Mouse (Mus musculus) forebrain, postnatal 0 days (tissue): Measurements from ENCODE around the gene Cpeb4. TPM values are rescaled to one million over a fixed set of nuclear protein-coding genes. Genes with fewer than 3 reads are reported as not detected.
A peak's percentile ranks its signal among the peaks of the same experiment; 100 is the strongest.

Experiments used
- ATAC-seq: fragments of 200-750 bp; cut with Nextera tagmentation; 2 replicates; pipeline ENCODE4 v1.8.0; 2017; ENCODE audit warnings: mild to moderate bottlenecking, moderate library complexity
- DNase-seq: peaks from one replicate; pipeline ENCODE4 v3.0.0-alpha.2; 2015
- H3K27ac ChIP-seq: fragments of 300-500 bp; sonication (generic); 2 replicates; pipeline ENCODE4 v1.5.1; 2014; ENCODE audit warnings: low read depth, mild to moderate bottlenecking, antibody characterized with exemption, low read length, moderate library complexity, mixed read lengths
- H3K27me3 ChIP-seq: fragments of 300-500 bp; sonication (generic); 2 replicates; pipeline ENCODE4 v1.6.1; 2014; ENCODE audit warnings: mild to moderate bottlenecking, low read length, mixed read lengths; ENCODE audit not compliant: insufficient read depth
- H3K36me3 ChIP-seq: fragments of 300-500 bp; sonication (generic); 2 replicates; pipeline ENCODE4 v1.6.1; 2014; ENCODE audit warnings: mild to moderate bottlenecking, moderate library complexity; ENCODE audit not compliant: insufficient read depth
- H3K4me1 ChIP-seq: fragments of 300-500 bp; sonication (generic); 2 replicates; pipeline ENCODE4 v1.6.1; 2014; ENCODE audit warnings: antibody characterized with exemption; ENCODE audit not compliant: insufficient read depth
- H3K4me2 ChIP-seq: fragments of 300-500 bp; sonication (generic); 2 replicates; pipeline ENCODE4 v1.6.1; 2014; ENCODE audit warnings: low read depth, mild to moderate bottlenecking, moderate library complexity
- H3K4me3 ChIP-seq: fragments of 300-500 bp; sonication (generic); 2 replicates; pipeline ENCODE4 v1.5.1; 2014; ENCODE audit warnings: low read depth, low read length, mixed read lengths
- H3K9ac ChIP-seq: fragments of 300-500 bp; sonication (generic); 2 replicates; pipeline ENCODE4 v1.6.1; 2014; ENCODE audit warnings: mild to moderate bottlenecking
- H3K9me3 ChIP-seq: fragments of 300-500 bp; sonication (generic); 2 replicates; pipeline ENCODE4 v1.6.1; 2016; ENCODE audit warnings: low read length
- CTCF ChIP-seq: sonication (generic); IDR thresholded peaks from 2 replicates; pipeline ENCODE4 v1.5.1; 2016; ENCODE audit warnings: antibody characterized with exemption, control low read depth, low read depth
- WGBS: fragments of 180-500 bp; shearing (Covaris S2); extraction: QIAGEN DNeasy Blood & Tissue Kit; methylation state at CpG from one replicate; pipeline ENCODE4 v1.1.7; 2014; 5-methylcytosine and 5-hydroxymethylcytosine counted together
- polyA plus RNA-seq: library from polyadenylated mRNA; unstranded; fragments of >200 nt; fragmentation: Nextera tagmentation; extraction: Ambion mirVana; gene quantifications from 2 replicates; pipeline ENCODE4 v1.2.1, GENCODE M21; 2015
- total RNA-seq: library from RNA; depleted of rRNA; stranded (reverse); fragments of >200 nt; gene quantifications from 2 replicates; pipeline ENCODE4 v1.2.3, GENCODE M21; 2014

The Cpeb4 gene
- total and polyA plus RNA-seq, 2 experiments from 2014 or later, result 14.2 to 102 TPM

- no peak for ATAC-seq
Measured at GRCm38 (mm10) chr11:31912958-31913357, 40.9 kb downstream of the Cpeb4 start.

GRCm38 (mm10) chr11:31917769-31918168 is 45.8 kb downstream of the Cpeb4 start:
- no peak overlapping the region for H3K9ac ChIP-seq
- WGBS, result 100% methylated on average over 1 of the region's 1 CpGs
- no peak for TF ChIP-seq CTCF
- H3K27ac ChIP-seq, result no peak overlapping the region
- no peaks in the 10 kb centered on the region for H3K27me3 ChIP-seq
- no peaks in the 10 kb centered on the region for H3K9me3 ChIP-seq
- no peak overlapping the region for H3K4me3 ChIP-seq
- no peak overlapping the region for H3K4me2 ChIP-seq
- DNase-seq, result no peak
- H3K36me3 ChIP-seq, result peaks cover 13% of the 10 kb centered on the region
- no peak for ATAC-seq
- H3K4me1 ChIP-seq, result no peaks in the 10 kb centered on the region

More at GRCm38 (mm10) chr11:31912958-31913357, 40.9 kb downstream of the Cpeb4 start:
- TF ChIP-seq CTCF, result no peak
- Histone ChIP-seq H3K4me1 (no peaks in the 10 kb centered on the region), H3K27me3 (no peaks in the 10 kb centered on the region), H3K9ac (no peak overlapping the region), H3K36me3 (no peaks in the 10 kb centered on the region), H3K27ac (no peak overlapping the region), H3K4me2 (no peak overlapping the region), H3K9me3 (no peaks in the 10 kb centered on the region), H3K4me3 (no peak overlapping the region)
- no peak for DNase-seq

GRCm38 (mm10) chr11:31930051-31930450 is 58.0 kb downstream of the Cpeb4 start:
- no peak for TF ChIP-seq CTCF
- Histone ChIP-seq H3K27me3 (no peaks in the 10 kb centered on the region), H3K36me3 (peaks cover 61% of the 10 kb centered on the region), H3K9me3 (no peaks in the 10 kb centered on the region), H3K4me2 (no peak overlapping the region), H3K27ac (no peak overlapping the region), H3K4me1 (no peaks in the 10 kb centered on the region), H3K9ac (no peak overlapping the region), H3K4me3 (no peak overlapping the region)
- no peak for DNase-seq
- WGBS, result 97% methylated on average over 10 of the region's 10 CpGs
- no peak for ATAC-seq

- WGBS, result 56% methylated on average over 4 of the region's 4 CpGs
- Histone ChIP-seq H3K9me3 (no peaks in the 10 kb centered on the region), H3K36me3 (peaks cover 29% of the 10 kb centered on the region), H3K27ac (no peak overlapping the region), H3K4me2 (no peak overlapping the region), H3K9ac (no peak overlapping the region), H3K4me1 (0 out of 2 replicates have a peak, but pooled peaks cover 2% of the 10 kb centered on the region), H3K27me3 (no peaks in the 10 kb centered on the region), H3K4me3 (no peak overlapping the region)
- DNase-seq (no peak), ATAC-seq (no peak)
- TF ChIP-seq CTCF, result no peak
Measured at GRCm38 (mm10) chr11:31935652-31936051, 63.6 kb downstream of the Cpeb4 start.

- no peak overlapping the region for H3K4me2 ChIP-seq
- WGBS, result 86% methylated on average over 10 of the region's 10 CpGs
- no peak overlapping the region for H3K27ac ChIP-seq
- no peak for ATAC-seq
- H3K4me1 ChIP-seq, result peaks cover 14% of the 10 kb centered on the region; the same call in 1 of the 2 replicates
- no peak overlapping the region for H3K9ac ChIP-seq
- no peaks in the 10 kb centered on the region for H3K27me3 ChIP-seq
- no peak for DNase-seq
- H3K4me3 ChIP-seq, result no peak overlapping the region
- peaks cover 15% of the 10 kb centered on the region for H3K36me3 ChIP-seq
- no peaks in the 10 kb centered on the region for H3K9me3 ChIP-seq
- no peak for TF ChIP-seq CTCF
Measured at GRCm38 (mm10) chr11:31936910-31937525, 65.0 kb downstream of the Cpeb4 start.

- Histone ChIP-seq H3K27ac (peak overlapping the region; percentile 65), H3K4me1 (peaks cover 16% of the 10 kb centered on the region; the same call in 1 of the 2 replicates), H3K9ac (no peak overlapping the region), H3K4me2 (no peak overlapping the region), H3K27me3 (no peaks in the 10 kb centered on the region), H3K4me3 (no peak overlapping the region), H3K9me3 (no peaks in the 10 kb centered on the region), H3K36me3 (0 out of 2 replicates have a peak, but pooled peaks cover under 1% of the 10 kb centered on the region)
- peak; percentile 84 for ATAC-seq
- no peak for TF ChIP-seq CTCF
- peak; percentile 91 for DNase-seq
- 48% methylated on average over 13 of the region's 13 CpGs for WGBS
Measured at GRCm38 (mm10) chr11:31940898-31941639, 69.1 kb downstream of the Cpeb4 start.
